Mouse (Mus musculus): ENCODE measurements around the gene Fndc8.

Fndc8 gene

DNA sequence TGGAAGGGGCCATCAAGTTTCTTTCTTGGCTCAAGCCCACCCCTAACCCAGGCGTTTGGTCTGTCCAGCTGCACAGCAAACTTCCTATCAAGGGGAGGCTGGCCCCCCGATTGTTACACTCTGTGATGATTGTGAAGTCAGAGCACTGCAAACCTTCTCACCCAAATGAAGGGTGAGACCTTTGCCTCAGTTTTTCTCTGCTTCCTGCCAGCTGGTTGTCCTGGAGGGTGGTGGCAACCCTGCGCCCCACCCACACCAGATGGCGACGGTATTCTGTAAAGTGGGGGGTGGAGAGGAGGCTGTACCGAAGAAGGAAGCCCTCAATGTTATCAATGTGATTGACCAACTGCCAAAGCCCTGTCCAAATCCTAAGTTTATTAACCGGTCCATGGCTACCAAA is at the start of gene Fndc8:
Gene Fndc8, plus strand, starts transcription at position 189 of the 400 bp plus-strand sequence.
- DNase-seq (ENCODE audit: low read depth) = no peak

DNA sequence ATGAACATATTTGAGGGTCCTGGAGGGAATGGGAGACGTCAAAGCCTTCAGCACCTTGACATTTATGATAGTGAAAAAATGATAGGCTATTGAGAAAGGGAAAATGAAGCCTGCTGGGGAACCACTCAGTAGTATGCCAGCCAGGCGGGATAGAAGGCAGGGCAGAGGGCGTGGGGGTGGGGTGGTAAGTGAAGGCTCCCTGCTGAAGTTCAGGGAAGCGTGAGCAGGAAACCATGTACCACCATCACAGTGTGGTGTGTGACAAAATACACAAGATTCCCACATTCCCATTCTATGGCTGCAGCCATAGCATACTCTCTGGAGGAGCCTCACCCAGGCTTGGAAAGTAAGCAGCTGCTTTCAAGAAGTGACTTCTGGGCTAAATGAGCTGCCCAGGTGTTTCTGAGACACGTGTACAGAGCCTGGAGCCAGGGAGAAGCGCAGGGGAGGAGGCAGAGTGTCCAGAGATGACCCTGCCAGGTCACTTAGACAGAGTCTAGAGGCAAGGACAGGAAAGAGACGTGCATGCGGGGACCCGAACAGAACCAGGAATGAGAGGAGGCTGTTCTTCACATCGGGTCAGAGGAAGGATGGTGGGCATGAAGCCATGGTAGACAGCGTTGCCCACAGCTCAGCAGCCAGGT is 47.0 kb upstream of the Fndc8 start:
- no peak for DNase-seq (ENCODE audit: low read depth)

DNA sequence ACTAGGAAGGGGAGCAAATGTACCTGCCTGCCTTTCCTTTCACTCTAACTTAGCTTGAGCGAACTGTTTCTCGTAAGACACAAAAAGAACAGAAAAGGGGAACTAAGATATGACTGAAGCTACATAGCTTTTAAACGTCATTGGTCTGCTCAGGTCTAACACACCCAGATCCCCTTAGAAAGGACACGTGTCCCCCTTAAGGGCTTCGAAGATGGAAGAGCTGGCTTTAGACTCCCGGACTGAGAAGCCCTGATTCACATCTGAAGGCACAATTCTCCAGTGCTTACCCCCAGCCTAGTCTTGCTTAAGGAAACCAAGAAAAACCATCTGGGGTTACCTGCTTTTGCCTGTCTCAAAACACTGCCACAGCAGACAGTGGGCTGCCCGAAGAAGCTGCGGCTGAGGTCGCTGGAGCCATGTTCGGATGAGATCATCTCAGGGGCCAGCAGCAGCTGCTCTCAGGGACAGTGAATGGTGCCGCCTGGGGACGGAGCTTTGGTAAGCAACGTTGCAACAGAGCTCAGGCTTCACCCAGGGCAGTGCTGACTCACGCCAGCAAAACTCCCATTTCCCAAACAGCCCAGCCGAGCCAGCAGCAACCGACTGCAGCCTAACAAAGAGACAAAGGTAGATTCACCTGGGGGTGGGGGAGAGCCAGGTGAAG is 46.4 kb upstream of the Fndc8 start:
- DNase-seq (ENCODE audit: low read depth) = no peak

DNA sequence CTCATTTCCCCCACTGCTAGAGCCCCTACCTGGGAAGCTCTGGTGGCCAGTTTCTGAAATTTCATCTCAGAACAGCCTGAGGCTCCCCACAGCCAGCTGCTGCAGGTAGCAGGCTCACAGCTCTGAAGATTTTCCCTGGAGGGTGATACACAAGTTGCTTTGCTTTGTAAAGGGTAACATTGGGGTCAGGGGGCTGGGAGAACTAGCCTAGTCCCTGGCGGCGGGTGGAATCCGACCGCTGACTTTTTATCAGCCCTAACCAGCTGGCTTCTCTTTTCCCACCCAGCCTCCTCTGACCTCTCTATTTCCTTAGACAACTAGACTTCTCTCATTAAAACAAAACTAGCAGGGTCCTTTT is 45.9 kb upstream of the Fndc8 start:
- no peak for DNase-seq (ENCODE audit: low read depth)

DNA sequence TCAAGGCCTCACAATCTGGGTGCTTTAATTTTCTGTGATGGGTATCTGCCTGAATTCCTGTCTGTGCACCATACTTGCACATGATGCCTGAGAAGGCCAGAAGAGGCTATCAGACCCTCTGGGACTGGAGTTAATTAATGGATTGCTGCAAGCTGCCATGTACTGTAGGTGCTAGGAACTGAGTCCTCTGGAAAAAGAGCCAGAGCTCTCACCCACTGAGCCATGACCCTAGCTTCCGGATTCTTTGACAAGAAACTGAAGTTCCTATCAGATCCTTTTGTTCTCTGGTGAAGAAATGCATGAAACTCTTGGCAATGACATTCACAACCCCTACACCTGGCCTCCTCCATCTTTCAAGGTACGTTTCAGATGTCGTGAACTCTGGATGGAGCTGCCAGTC is 45.0 kb upstream of the Fndc8 start:
- no peak for DNase-seq (ENCODE audit: low read depth)

DNA sequence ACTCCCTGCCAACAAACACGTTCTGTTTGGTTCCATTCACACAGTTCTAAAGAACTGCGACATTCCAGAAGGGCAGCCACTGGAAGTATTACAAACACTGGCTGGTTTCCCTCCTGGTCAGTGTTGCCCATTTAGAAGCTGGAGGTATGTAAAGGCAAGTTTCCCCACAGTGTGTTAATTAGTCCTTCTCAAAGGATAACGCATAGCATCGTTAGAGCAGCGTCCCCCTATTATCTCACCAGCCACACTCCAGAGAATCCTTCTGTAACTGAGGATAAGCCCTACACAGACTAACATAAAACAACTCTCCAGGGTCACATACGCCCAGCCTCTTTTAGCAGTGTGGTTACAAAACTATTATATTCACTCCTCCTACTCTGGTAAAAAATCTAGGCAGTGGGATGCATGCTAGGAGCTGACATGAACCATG is 44.3 kb upstream of the Fndc8 start:
- peak; percentile 93 for DNase-seq (ENCODE audit: low read depth)

DNA sequence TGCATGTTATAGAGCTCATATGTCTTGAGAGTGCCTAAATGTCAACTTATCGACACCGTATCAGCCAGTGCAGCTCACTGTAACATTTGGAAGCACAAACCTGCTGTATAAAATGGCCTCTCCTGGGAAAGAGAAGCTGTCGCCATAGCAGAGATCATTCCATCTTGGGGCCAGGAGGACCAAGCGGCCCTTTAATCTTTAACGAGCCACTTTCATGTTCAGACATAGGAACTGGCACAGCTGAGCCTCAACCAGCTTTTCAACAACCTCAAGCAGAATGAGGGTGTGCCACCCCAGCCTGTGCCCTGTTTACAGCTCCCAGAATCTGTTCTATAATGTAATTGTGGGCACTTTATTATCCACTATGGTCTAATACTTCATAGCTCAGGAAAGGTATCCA is 41.7 kb upstream of the Fndc8 start:
- no peak for DNase-seq (ENCODE audit: low read depth)

DNA sequence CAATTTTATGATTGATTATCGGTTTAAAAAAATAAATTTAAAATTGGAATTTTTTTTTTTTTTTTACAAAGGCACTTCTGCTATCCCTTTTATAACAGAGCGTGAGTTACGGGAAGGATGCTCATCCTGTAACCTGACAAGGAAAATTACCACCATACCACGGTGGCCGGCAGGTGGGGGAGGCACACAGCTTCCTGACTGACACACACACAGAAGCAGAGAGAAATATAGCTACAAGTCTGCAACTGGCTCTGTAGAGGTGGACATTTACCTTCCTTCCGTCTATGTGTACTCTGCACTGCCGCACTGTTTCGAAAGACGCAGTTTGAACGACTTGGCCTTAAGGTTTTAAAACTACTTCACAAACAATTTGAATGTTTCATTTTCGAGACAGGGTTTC is 39.8 kb upstream of the Fndc8 start:
- no peak for DNase-seq (ENCODE audit: low read depth)

DNA sequence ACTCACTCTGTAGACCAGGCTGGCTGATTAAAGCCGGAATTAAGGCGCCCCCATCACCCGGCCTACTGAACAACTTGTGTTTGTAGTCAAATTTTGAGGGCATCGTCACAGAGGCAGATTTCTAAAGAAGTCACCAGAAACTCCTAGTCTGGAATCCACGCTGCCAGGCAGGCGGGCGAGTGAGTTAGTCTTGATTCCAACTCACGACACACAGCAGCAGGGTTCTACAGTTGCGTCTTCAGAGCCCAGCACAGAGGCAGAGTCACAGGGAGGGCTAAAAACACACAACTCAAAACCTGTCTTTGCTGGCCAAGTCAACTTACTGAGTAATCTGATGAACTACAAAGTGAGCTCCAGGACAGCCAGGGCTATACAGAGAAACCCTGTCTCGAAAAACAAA is 39.4 kb upstream of the Fndc8 start:
- DNase-seq (ENCODE audit: low read depth) = no peak

DNA sequence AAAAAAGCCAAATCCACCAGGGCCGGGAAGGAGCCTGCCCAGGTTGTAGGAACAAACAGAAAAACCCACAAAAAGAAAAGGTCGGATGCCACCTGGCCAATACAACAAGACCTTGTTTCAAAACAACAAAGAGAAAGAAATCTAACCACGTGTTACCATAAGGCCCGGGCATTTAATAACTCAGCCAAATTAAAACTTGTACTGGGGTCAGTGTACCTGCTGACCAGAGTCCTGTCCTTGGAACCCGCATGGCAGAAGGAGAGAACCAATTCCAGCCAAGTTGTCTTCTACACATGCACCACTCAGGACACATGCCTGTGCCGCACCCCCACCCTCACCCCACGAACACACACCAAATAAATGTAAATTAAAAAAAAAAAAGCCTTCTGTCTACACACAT is 39.0 kb upstream of the Fndc8 start:
- DNase-seq (ENCODE audit: low read depth) = no peak

DNA sequence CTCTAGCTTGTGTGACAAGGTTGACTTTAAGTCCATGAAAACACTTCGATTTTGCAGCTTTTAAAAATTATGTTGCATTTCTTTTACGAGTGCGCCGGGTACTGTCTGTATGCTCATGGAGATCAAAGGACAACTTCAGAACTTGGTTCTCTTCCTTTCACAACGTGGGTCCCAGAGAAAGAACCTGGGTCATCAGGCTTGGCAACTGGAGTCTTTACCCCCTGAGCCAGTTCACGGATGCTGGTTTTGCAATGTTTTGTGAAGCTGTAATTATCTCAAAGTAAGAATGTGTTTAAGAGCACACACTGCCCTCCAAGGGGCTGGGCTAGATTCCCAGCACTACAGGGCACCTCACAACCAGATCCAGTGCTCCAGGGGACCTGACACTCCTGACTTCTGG is 37.8 kb upstream of the Fndc8 start:
- DNase-seq (ENCODE audit: low read depth) = no peak

DNA sequence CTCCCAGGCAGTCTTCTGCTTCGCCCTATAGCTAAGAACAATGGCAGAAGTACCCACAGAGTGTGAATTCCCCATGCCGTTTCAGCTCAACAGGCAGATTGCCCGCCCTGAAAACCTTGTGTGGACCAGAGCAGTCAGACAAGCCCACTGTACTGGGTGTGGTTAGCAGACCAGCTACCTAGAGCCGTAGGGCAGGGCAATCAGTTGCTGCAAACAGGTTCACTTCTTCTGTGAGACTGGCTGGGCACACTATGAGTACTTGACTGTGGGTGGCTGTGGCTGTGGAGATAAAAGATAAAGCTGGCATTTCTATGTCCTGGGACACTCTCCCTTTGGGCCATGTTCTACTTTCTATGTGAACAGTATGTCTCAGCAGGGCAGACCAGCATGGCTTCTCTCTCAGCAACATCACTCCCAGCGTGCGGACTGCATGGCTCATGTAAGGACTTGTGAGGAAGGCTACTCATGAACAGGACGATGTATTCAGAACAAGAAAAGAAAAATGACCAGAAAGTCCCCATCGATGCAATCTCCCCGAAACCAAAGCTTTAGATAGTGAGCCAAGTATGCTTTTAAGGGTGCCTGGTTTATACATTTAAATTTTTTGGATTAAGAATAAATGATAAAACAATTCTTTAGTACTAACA is 36.5 kb upstream of the Fndc8 start:
- DNase-seq (ENCODE audit: low read depth) = no peak

DNA sequence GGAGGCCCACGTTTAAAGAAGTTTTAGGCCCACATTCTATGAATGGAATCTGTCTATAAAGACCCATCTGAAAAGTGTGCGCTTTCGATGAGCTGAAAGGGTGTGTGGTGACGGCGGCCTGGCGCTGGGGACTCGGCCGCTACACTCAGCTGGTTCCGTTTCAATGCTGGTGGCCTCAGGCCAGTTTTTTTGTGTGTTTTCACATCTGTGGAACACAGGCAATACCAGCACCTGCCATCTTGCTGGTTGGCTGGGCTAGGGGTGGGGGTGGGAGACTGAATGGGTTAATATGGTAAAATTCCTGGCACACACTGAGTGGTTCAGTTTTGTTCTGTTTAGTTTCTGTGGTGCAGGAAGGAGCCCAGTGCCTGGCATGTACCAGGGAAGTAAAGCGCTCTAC is 35.9 kb upstream of the Fndc8 start:
- DNase-seq (ENCODE audit: low read depth) = no peak

DNA sequence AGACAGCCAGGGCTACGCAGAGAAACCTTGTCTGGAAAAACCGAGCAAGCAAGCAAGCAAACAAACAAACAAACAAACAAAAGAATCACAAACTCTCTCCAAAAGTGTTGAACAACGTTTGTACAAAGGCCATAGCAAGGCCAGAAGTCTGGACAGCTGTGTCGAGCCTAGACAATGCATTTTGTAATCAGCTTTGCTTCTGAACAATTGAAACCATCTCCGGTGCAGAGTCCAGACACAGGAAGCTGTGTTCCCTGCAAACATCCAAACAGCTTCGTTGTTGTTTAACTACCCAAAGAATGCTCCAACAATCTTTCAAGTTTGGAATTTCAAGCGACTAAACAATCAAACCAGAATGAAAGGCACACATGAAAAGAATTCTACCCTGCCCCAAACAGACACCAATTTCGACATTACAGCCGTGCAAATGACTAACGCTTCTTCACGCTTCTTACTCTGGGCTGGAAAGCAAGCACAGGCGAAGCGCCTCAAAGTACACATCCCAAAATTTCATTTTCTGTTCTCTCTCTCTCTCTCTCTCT is 34.5 kb upstream of the Fndc8 start:
- no peak for DNase-seq (ENCODE audit: low read depth)

DNA sequence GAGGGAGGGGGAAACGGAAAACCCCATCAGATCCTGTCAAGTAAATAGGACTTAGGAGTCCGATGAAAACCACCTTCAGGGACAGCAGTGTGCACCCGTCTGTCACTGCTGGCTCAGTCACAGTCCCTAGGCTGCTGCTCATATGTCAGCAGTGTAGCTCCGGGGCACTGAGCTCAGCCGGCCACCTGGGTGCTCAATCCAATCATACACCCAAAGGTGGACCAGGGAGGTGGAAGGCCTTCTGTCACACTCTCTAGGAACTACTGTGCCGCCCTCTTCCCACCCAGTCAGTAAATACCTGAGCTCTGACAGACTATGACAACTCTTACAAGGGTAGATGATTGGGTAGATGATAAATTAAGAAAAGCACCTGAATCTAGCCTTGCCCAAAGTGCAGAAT is 31.2 kb upstream of the Fndc8 start:
- no peak for DNase-seq (ENCODE audit: low read depth)

DNA sequence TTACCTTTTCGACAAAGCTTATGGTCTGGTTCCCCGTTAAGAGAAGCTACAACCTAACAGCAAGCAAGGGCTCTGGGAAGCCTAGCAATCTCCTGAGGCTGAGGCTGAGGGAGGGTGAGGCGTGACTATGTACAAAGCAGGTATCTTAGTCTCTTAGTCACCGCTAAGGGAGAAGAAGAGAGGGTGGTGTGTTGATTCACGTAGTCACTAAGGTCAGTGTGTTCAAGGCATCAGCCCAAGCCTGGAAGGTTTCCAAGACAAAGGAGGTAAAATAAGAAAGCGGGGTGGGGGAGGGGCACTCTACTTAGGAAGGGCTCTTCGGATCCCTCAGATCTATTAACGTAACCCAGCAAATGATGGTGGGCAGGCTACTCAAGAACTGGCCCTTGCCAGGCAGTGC is 30.4 kb upstream of the Fndc8 start:
- DNase-seq (ENCODE audit: low read depth) = no peak

DNA sequence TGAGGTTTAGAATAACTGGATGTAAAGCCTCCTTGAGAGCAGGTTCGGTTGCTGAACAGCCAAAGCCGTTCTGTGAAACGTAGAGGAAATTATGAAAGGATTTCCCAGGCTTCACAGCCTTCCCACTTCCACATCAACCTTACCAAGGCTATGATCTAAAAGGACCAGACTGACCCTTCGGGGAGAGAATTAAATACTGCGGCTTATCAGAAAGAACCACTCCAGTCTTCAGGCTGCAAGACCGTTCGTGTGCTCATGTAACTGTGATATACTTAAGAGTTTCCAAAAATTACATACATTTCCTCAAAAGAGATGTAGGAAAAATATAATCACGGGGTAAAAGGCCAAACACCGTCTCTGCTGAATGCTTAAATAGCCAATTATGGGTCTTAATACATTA is 29.3 kb upstream of the Fndc8 start:
- DNase-seq (ENCODE audit: low read depth) = no peak

DNA sequence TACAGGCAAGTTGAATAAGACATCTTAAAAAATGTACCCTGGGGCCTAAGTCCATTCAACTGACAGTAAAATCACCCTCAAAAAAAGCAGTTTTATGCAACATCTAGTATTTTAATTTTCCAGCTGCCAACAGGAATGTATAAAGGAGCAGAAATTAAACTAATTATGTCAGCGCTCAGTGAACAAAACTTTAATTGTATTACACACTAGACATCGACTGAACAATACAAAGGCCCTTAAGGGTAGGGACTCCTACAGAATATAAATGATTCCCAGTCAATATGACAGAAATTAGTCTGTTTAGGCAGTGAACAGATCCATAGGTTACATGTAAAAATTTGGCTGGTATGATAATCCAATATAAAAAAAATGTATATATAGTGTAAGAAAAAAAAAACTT is 28.9 kb upstream of the Fndc8 start:
- no peak for DNase-seq (ENCODE audit: low read depth)

DNA sequence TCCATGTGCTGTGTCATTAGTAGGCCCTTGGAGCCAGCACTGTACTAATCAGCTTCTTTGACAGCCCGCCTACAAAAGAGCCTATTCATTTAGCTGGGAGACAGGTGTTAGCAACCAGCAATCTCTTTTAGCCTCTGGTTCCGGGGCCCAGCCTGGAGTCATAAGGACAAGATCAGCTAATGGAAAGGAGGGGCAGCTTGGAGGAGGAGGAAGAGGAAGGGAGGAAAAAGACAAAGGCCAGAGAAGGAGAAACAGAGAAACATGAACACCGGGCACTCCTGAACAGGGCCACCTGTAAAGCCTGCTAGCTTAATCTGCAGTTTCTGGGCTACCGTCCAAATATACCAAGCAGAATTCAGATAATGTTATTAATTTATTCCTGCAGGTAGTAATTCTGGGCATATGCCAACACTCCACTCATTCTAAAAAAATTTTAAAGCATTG is 28.4 kb upstream of the Fndc8 start:
- DNase-seq (ENCODE audit: low read depth) = no peak

DNA sequence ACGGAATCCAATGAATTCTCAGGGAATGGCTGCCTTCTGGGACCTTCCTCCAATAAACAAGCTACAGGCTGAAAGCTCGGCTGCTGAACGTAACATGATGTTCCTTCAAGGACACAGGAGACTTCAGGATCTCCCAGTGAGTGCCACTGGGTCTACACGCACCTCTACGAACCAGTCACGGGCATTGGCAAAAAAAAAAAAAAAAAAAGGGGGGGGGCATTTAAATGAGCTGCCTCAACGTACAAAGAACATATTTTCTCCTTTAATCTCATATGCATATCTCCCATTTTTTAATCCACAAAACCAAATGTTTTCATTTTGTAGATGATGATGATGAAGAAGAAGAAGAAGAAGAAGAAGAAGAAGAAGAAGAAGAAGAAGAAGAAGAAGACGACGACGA is 26.0 kb upstream of the Fndc8 start:
- DNase-seq (ENCODE audit: low read depth) = no peak

DNA sequence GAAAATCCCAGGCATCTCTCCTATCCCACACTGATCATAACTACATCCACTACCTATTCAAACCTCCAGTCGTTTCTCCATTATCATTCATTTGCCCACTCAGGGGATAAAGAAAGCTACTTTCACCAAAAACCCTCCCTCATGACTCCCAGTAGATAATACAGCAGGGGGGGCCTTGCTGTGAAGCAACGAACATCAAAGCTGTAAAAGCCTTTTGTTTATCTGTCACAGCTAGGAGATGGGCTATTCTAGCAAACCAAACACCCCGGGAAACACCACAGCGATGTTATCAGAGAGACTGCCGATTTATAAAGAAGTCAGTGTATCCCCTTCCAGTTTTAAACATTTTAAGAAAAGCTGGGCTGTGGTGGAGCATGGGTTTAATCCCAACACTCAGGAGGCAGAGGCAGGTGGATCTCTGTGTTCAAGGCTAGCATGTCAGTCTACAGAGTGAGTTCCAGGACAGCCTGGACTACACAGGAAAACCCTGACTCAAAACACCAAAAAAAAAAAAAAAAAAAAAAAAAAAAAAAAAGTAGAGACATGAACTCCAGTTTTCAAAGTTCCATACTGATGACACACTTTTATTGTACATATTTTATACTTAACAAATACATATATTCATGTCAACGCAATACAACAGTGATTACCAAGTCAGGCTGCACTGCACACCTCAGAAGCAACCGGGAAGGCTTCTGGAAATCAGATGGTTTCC is 24.9 kb upstream of the Fndc8 start:
- DNase-seq (ENCODE audit: low read depth) = no peak

DNA sequence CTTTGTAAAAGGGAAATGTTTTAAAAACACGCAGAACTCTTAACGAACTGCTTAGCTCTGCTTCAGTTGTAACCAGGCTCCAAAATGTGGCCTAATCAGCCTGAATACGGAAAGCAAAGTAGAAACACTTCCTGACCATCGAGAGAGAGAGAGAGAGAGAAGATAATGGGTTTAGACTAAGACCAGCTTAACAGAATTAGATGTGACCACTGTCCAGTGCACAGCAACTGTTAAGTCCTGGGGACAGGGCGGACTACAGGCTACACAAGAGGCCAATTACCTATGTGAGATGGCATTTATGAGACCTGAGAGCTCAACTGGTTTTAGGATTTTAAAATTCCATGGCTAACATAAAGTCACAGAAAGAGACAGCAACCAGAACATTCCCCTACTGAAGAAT is 24.0 kb upstream of the Fndc8 start:
- DNase-seq (ENCODE audit: low read depth) = no peak
